Comparison of ENCODE assay signal across 8 mouse cellular contexts in the genomic region with DNA sequence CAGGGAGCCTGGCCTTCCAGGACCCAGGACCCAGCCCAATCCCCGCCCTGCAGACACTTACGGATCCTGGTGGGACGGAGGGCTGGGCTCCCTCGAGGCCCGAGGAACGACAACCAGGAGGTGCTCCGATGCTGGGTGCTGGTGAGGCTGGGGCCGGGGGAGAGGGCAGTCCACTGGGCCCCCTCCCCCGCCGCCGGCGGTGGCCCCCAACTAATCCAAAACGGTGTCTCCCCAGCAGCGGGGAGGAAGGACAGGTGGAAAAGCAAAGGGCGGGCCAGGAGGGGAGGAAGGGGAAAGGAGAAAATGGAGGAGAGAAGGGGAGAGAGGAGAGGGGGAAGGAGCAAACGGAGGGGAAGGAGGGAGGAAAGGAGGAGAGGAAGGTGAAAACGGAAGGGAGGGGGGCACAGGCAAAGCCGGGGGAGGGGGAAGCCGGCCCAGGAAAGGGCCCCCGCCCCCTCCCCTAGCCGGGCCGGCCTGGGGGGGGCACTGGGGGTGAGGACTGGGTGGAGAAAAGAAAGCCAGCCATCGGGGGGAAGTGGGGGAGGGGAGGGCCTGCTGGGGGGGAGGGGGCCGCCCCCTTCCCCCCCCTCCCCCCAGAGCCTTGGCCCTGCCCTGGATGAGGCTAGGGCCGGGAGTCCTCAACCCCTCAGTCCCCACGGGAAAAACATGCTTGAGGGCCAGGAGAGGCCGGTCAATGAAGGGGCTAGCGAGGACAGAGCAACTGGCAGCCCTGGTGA. TPM values are rescaled to one million over a fixed set of nuclear protein-coding genes. Genes with fewer than 3 reads are reported as not detected.
DNase-seq lines count a peak whose midpoint lies in the region; ATAC-seq and TF ChIP-seq lines count a peak whose summit lies in the region.

A gene (minus strand): TSS at position 368 of the 737 bp plus-strand sequence.
A gene (plus strand): TSS at position 589 of the 737 bp plus-strand sequence.

- no peak for TF ChIP-seq CTCF in lung, postnatal 0 days (IDR thresholded peaks at IDR 0.05)

- H3K36me3 ChIP-seq in embryonic facial prominence, embryonic 14.5 days (ENCODE audit: control insufficient read depth, insufficient read depth, low read length), result peaks cover 15% of the 10 kb centered on the region
- peaks cover 16% of the 10 kb centered on the region for H3K36me3 ChIP-seq in kidney, embryonic 15.5 days
- H3K36me3 ChIP-seq in lung, postnatal 0 days (ENCODE audit: insufficient read depth, low read length), result no peaks in the 10 kb centered on the region

- peak within 1 kb of the TSS; percentile 82 for H3K27ac ChIP-seq in embryonic facial prominence, embryonic 14.5 days (replicated peaks; ENCODE audit: low read depth, low read length)
- peak within 1 kb of the TSS; percentile 91 for H3K27ac ChIP-seq in kidney, embryonic 15.5 days
- peak within 1 kb of the TSS; percentile 64 for H3K27ac ChIP-seq in lung, postnatal 0 days (ENCODE audit: low read length)

- H3K27me3 ChIP-seq in embryonic facial prominence, embryonic 14.5 days (replicated peaks; ENCODE audit: control insufficient read depth, insufficient read depth, low read length), result no peaks in the 10 kb centered on the region
- no peaks in the 10 kb centered on the region for H3K27me3 ChIP-seq in kidney, embryonic 15.5 days
- H3K27me3 ChIP-seq in lung, postnatal 0 days (replicated peaks; ENCODE audit: insufficient read depth, low read length), result no peaks in the 10 kb centered on the region

- H3K4me1 ChIP-seq in embryonic facial prominence, embryonic 14.5 days (ENCODE audit: control insufficient read depth, insufficient read depth, low read length), result peaks cover 21% of the 10 kb centered on the region; the same call in 1 of the 2 replicates
- H3K4me1 ChIP-seq in kidney, embryonic 15.5 days, result peaks cover 52% of the 10 kb centered on the region
- no peaks in the 10 kb centered on the region for H3K4me1 ChIP-seq in lung, postnatal 0 days (ENCODE audit: insufficient read depth, low read depth, low read length)

- 2% methylated on average over 22 of the region's 28 CpGs for WGBS in embryonic facial prominence, embryonic 14.5 days
- 2% methylated on average over 24 of the region's 28 CpGs for WGBS in kidney, embryonic 15.5 days
- under 1% methylated on average over 24 of the region's 28 CpGs for WGBS in lung, postnatal 0 days

- H3K4me3 ChIP-seq in embryonic facial prominence, embryonic 14.5 days (ENCODE audit: low read depth, low read length), result peak within 1 kb of the TSS; percentile 50
- H3K4me3 ChIP-seq in kidney, embryonic 15.5 days (replicated peaks), result peak within 1 kb of the TSS; percentile 68
- H3K4me3 ChIP-seq in lung, postnatal 0 days (ENCODE audit: low read depth, low read length), result peak within 1 kb of the TSS; percentile 56

- TF ChIP-seq EP300 in lung, postnatal 0 days (IDR thresholded peaks at IDR 0.05), result no peak

- H3K4me2 ChIP-seq in embryonic facial prominence, embryonic 14.5 days (ENCODE audit: low read depth, low read length), result peak within 1 kb of the TSS; percentile 72
- peak within 1 kb of the TSS; percentile 89 for H3K4me2 ChIP-seq in kidney, embryonic 15.5 days
- H3K4me2 ChIP-seq in lung, postnatal 0 days (replicated peaks; ENCODE audit: low read depth, low read length), result peak within 1 kb of the TSS; percentile 94

- peak within 1 kb of the TSS; percentile 77 for H3K9ac ChIP-seq in embryonic facial prominence, embryonic 14.5 days (ENCODE audit: low read depth, low read length)
- peak within 1 kb of the TSS; percentile 84 for H3K9ac ChIP-seq in kidney, embryonic 15.5 days
- peak within 1 kb of the TSS; percentile 64 for H3K9ac ChIP-seq in lung, postnatal 0 days (replicated peaks; ENCODE audit: low read depth)

- DNase-seq in kidney, adult 18-20 months, result peak; percentile 36
- DNase-seq in kidney, adult 8-10 months, result no peak
- DNase-seq in adrenal gland, adult 18-20 months (ENCODE audit: low spot score in 2 of 2), result no peak
- peak; percentile 37 for DNase-seq in embryonic facial prominence, embryonic 14.5 days (ENCODE audit: low spot score)
- peak; percentile 28 for DNase-seq in lung, postnatal 0 days (ENCODE audit: low spot score)
- no peak for DNase-seq in ovary, postnatal 14 days (ENCODE audit: low spot score)
- no peak for DNase-seq in gastrocnemius, postnatal 10 days

- no peaks in the 10 kb centered on the region for H3K9me3 ChIP-seq in embryonic facial prominence, embryonic 14.5 days (ENCODE audit: control insufficient read depth, low read length)
- no peaks in the 10 kb centered on the region for H3K9me3 ChIP-seq in kidney, embryonic 15.5 days (replicated peaks)
- no peaks in the 10 kb centered on the region for H3K9me3 ChIP-seq in lung, postnatal 0 days (ENCODE audit: low read length)

- ATAC-seq in embryonic facial prominence, embryonic 14.5 days (ENCODE audit: low read depth), result no peak
- peak; percentile 7; the same call in 1 of the 2 replicates for ATAC-seq in kidney, embryonic 15.5 days (replicated peaks; ENCODE audit: low FRiP score)
- ATAC-seq in lung, postnatal 0 days, result no peak

RNA-seq across cellular contexts. Expression of the first gene that starts in this region (rescaled TPM):
- total RNA-seq in adrenal gland, adult 18-20 months (2021), result 10 to 100 TPM; 15.3 to 17.2 TPM
- 7.0 and 8.3 TPM in 2 replicates for polyA plus RNA-seq in embryonic facial prominence, embryonic 14.5 days (2014; fragmentation: Nextera tagmentation; extraction: Ambion mirVana)
- 5.1 and 7.0 TPM in 2 replicates for polyA plus RNA-seq in kidney, embryonic 15.5 days (2015; fragmentation: Nextera tagmentation; extraction: Ambion mirVana)
- 1.9 and 2.9 TPM in 2 replicates for polyA plus RNA-seq in lung, postnatal 0 days (2015; fragmentation: Nextera tagmentation; extraction: Ambion mirVana)
- 10 to 100 TPM in 1 of 2 experiments, 1 to 10 TPM in 1; 7.2 to 11.0 TPM for total RNA-seq in gastrocnemius, postnatal 10 days (2021)

RNA-seq across cellular contexts. Expression of the second gene that starts in this region (rescaled TPM):
- 10 to 100 TPM; 18.6 to 19.6 TPM for total RNA-seq in adrenal gland, adult 18-20 months (2021)
- 24.1 and 25.2 TPM in 2 replicates for polyA plus RNA-seq in embryonic facial prominence, embryonic 14.5 days (2014; fragmentation: Nextera tagmentation; extraction: Ambion mirVana)
- 33.9 and 37.1 TPM in 2 replicates for polyA plus RNA-seq in kidney, embryonic 15.5 days (2015; fragmentation: Nextera tagmentation; extraction: Ambion mirVana)
- polyA plus RNA-seq in lung, postnatal 0 days (2015; fragmentation: Nextera tagmentation; extraction: Ambion mirVana), result 19.8 and 20.1 TPM in 2 replicates
- 1 to 10 TPM; 6.9 to 9.0 TPM for total RNA-seq in gastrocnemius, postnatal 10 days (2021)

Comparison
In these comparisons a context has a peak if more than half of its experiments do, and no peak if none do; other contexts are left out.
1. DNase-seq: peak in kidney, adult 18-20 months (single experiment), embryonic facial prominence, embryonic 14.5 days (single experiment) and lung, postnatal 0 days (single experiment); none in kidney, adult 8-10 months (0 of 2), adrenal gland, adult 18-20 months (0 of 2), ovary, postnatal 14 days (single experiment) and gastrocnemius, postnatal 10 days (single experiment).
2. Peak in every context shown above with its lines, with median percentiles within 50 percentile points of each other: H3K27ac ChIP-seq, H3K4me2 ChIP-seq, H3K4me3 ChIP-seq and H3K9ac ChIP-seq.